Mouse (Mus musculus) bone marrow, adult 2 months (tissue): ENCODE data around the gene Arhgap45.

Source experiments
- CTCF ChIP-seq: fragments of 200-500 bp; IDR thresholded peaks from 2 replicates; pipeline ENCODE4 v1.5.1; 2011; ENCODE audit warnings: low read length, control low read depth; ENCODE audit not compliant: control insufficient read depth, insufficient read depth
- POLR2A ChIP-seq: fragments of 200-500 bp; IDR thresholded peaks from 2 replicates; pipeline ENCODE4 v1.6.1; 2011; ENCODE audit warnings: low read depth, mild to moderate bottlenecking, control low read depth, low read length, borderline replicate concordance; ENCODE audit not compliant: control insufficient read depth

GRCm38 (mm10) chr10:80017361-80017760 lies 908 bp downstream of the Arhgap45 start:
- TF ChIP-seq CTCF: no peak
- TF ChIP-seq POLR2A: no peak
